Mouse (Mus musculus) midbrain, postnatal 0 days (tissue): Measurements from ENCODE around the gene Noxa1. TPM values are rescaled to one million over a fixed set of nuclear protein-coding genes. Genes with fewer than 3 reads are reported as not detected.

Experiments
- ATAC-seq: fragments of 200-750 bp; cut with Nextera tagmentation; 2 replicates; pipeline ENCODE4 v1.8.0; 2017; ENCODE audit warnings: moderate number of reproducible peaks, mild to moderate bottlenecking, moderate TSS enrichment, moderate library complexity; ENCODE audit not compliant: low FRiP score
- DNase-seq: peaks from one replicate; pipeline ENCODE4 v3.0.0-alpha.2; 2015; ENCODE audit warnings: low spot score
- H3K27ac ChIP-seq: fragments of 300-500 bp; sonication (generic); 2 replicates; pipeline ENCODE4 v1.5.1; 2014; ENCODE audit warnings: low read depth, mild to moderate bottlenecking, low read length, mixed read lengths
- H3K27me3 ChIP-seq: fragments of 300-500 bp; sonication (generic); 2 replicates; pipeline ENCODE4 v1.6.1; 2014; ENCODE audit warnings: low read length, control low read depth, mixed read lengths; ENCODE audit not compliant: insufficient read depth
- H3K36me3 ChIP-seq: fragments of 300-500 bp; sonication (generic); 2 replicates; pipeline ENCODE4 v1.6.1; 2014; ENCODE audit warnings: low read length, control low read depth, mixed read lengths; ENCODE audit not compliant: insufficient read depth
- H3K4me1 ChIP-seq: fragments of 300-500 bp; sonication (generic); 2 replicates; pipeline ENCODE4 v1.6.1; 2014; ENCODE audit warnings: mild to moderate bottlenecking, control low read depth, antibody characterized with exemption, low read length, mixed read lengths; ENCODE audit not compliant: insufficient read depth
- H3K4me2 ChIP-seq: fragments of 300-500 bp; sonication (generic); 2 replicates; pipeline ENCODE4 v1.6.1; 2014; ENCODE audit warnings: low read depth, mild to moderate bottlenecking, low read length, mixed read lengths; ENCODE audit not compliant: poor library complexity, severe bottlenecking
- H3K4me3 ChIP-seq: fragments of 300-500 bp; sonication (generic); 2 replicates; pipeline ENCODE4 v1.5.1; 2014; ENCODE audit warnings: low read depth, mild to moderate bottlenecking, low read length, moderate library complexity
- H3K9ac ChIP-seq: fragments of 300-500 bp; sonication (generic); replicated peaks from 2 replicates; pipeline ENCODE4 v1.6.1; 2014; ENCODE audit warnings: mild to moderate bottlenecking, low read length, moderate library complexity, mixed read lengths; ENCODE audit not compliant: poor library complexity, severe bottlenecking
- H3K9me3 ChIP-seq: fragments of 300-500 bp; sonication (generic); 2 replicates; pipeline ENCODE4 v1.6.1; 2016; ENCODE audit warnings: low read length, control low read depth
- CTCF ChIP-seq: IDR thresholded peaks from 2 replicates; pipeline ENCODE4 v1.5.1; 2016; ENCODE audit warnings: antibody characterized with exemption, mild to moderate bottlenecking
- WGBS: fragments of 180-500 bp; shearing (Covaris S2); extraction: QIAGEN DNeasy Blood & Tissue Kit; methylation state at CpG from one replicate; pipeline ENCODE4 v1.1.7; 2014; 5-methylcytosine and 5-hydroxymethylcytosine counted together
- polyA plus RNA-seq: library from polyadenylated mRNA; unstranded; fragments of >200 nt; fragmentation: Nextera tagmentation; extraction: Ambion mirVana; gene quantifications from 2 replicates; pipeline ENCODE4 v1.2.1, GENCODE M21; 2015
- total RNA-seq: library from RNA; depleted of rRNA; stranded (reverse); fragments of >200 nt; gene quantifications from 2 replicates; pipeline ENCODE4 v1.2.3, GENCODE M21; 2014

Noxa1 gene
- total and polyA plus RNA-seq, 2 experiments from 2014 or later: not detected

DNA sequence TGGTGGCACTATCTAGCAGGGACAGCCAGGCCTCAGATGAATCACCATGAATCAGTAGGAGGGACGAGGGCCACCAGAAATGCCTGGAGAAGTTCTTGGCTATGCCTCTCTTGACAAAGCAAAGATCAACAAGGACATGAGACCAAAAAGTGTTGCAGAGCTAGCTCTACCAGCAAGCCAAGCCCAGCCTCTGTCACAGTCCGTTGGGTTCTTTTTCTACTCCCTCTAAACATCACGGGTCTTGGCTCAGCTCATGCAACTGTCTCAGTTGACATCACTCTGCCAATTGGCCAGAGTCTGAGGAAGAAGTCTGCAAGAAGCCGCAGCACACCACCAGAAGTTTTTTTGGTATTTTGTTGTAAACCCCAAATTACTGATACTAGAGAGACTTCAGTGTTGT is 19.4 kb downstream of the Noxa1 start:
- Histone ChIP-seq H3K27me3 (no peaks in the 10 kb centered on the region), H3K27ac (no peak overlapping the region), H3K36me3 (no peaks in the 10 kb centered on the region), H3K4me3 (no peak overlapping the region), H3K9me3 (no peaks in the 10 kb centered on the region), H3K4me1 (no peaks in the 10 kb centered on the region), H3K9ac (no peak overlapping the region), H3K4me2 (no peak overlapping the region)
- ATAC-seq (no peak), DNase-seq (no peak)
- no peak for TF ChIP-seq CTCF
- 64% methylated on average over 4 of the region's 4 CpGs for WGBS

DNA sequence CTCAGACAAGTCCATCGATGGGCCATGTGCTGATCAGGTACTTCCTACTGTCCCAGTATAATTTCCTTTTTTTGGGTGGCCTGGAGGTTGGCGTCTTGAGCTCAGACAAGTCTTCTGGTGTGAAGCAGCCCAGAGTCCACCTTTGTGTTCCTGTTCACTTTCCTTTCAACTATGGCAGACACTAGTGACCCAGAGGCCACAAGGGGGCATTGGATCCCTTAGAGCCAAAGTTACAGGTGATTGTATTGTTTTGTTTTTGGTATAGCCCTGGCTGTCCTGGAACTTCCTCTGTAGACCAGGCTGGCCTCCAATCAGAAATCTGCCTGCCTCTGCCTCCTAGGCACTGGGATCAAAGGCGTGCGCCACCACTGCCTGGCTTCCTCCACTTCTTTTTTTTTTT is 22.6 kb downstream of the Noxa1 start:
- TF ChIP-seq CTCF: no peak
- no peak overlapping the region for H3K4me3 ChIP-seq
- no peak overlapping the region for H3K4me2 ChIP-seq
- H3K27me3 ChIP-seq: no peaks in the 10 kb centered on the region
- no peak overlapping the region for H3K27ac ChIP-seq
- H3K4me1 ChIP-seq: no peaks in the 10 kb centered on the region
- H3K36me3 ChIP-seq: no peaks in the 10 kb centered on the region
- no peak for DNase-seq
- H3K9me3 ChIP-seq: no peaks in the 10 kb centered on the region
- no peak for ATAC-seq
- WGBS: 91% methylated on average over 4 of the region's 4 CpGs
- H3K9ac ChIP-seq: no peak overlapping the region

DNA sequence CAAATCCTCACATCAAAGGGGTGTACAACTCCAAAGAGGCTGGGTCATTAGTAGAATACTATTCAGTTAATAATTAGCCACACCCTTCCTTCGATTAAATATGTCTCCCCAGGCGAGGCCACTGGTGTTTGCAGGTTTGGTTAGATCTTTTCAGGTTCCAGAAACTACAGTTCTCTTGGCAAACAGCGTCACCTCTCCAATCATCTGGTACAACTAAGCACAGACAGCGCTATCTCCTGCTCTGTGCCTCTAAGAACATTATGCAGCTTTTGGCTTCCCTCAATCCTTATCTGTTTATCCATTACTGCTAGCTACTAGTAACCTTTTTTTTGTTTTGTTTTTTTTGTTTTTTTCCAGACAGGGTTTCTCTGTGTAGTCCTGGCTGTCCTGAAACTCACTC is 25.4 kb downstream of the Noxa1 start:
- no peak for DNase-seq
- no peak overlapping the region for H3K9ac ChIP-seq
- no peak for ATAC-seq
- TF ChIP-seq CTCF: no peak
- no peaks in the 10 kb centered on the region for H3K27me3 ChIP-seq
- no peaks in the 10 kb centered on the region for H3K36me3 ChIP-seq
- 75% methylated on average over 4 of the region's 4 CpGs for WGBS
- H3K9me3 ChIP-seq: no peaks in the 10 kb centered on the region
- no peak overlapping the region for H3K27ac ChIP-seq
- no peak overlapping the region for H3K4me2 ChIP-seq
- no peaks in the 10 kb centered on the region for H3K4me1 ChIP-seq
- no peak overlapping the region for H3K4me3 ChIP-seq

DNA sequence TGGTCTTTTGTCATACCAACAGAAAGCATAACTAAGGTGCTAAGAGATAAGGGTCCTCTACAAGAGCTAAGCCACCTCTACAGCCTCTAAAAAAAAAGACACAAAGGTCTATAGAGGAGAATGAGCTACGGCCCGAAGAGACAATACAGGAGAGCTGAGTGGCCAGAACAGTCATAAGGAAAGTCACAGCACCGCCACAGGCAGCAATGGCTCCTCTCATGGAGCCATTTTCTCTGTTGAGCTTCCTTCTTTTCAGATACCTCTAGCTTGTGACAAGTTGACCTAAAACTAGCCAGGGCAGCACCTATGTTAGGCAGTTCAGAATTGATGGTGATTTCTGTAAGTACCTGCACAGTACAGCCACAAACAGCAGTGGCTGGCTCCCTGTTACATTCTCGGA is 28.4 kb downstream of the Noxa1 start:
- Histone ChIP-seq H3K27me3 (no peaks in the 10 kb centered on the region), H3K9me3 (no peaks in the 10 kb centered on the region), H3K9ac (no peak overlapping the region), H3K36me3 (peaks cover 11% of the 10 kb centered on the region), H3K4me3 (no peak overlapping the region), H3K4me1 (no peaks in the 10 kb centered on the region), H3K4me2 (no peak overlapping the region), H3K27ac (no peak overlapping the region)
- TF ChIP-seq CTCF: no peak
- 84% methylated on average over 4 of the region's 4 CpGs for WGBS
- ATAC-seq: no peak
- no peak for DNase-seq

DNA sequence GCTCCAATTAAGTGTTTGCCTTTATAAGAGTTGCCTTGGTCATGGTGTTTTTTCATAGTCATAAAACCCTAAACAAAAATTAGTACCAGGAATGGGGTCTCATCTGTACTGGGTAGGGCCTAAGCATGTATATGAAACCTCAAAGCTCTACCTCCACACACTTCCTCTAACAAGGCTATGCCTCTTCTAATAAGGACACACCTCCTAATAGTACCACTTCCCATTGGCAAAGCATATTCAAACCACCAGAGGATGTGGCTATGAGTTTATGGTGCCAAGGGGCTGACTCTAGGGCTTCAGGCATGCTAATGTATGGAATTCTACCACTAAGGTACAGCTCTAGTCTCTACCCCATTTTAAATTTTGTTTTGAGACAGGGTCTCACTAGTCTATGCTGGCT is 29.4 kb downstream of the Noxa1 start:
- Histone ChIP-seq H3K27me3 (no peaks in the 10 kb centered on the region), H3K4me2 (no peak overlapping the region), H3K36me3 (peaks cover 19% of the 10 kb centered on the region), H3K27ac (no peak overlapping the region), H3K4me3 (no peak overlapping the region), H3K9ac (no peak overlapping the region), H3K4me1 (no peaks in the 10 kb centered on the region), H3K9me3 (no peaks in the 10 kb centered on the region)
- DNase-seq (no peak), ATAC-seq (no peak)
- no peak for TF ChIP-seq CTCF

DNA sequence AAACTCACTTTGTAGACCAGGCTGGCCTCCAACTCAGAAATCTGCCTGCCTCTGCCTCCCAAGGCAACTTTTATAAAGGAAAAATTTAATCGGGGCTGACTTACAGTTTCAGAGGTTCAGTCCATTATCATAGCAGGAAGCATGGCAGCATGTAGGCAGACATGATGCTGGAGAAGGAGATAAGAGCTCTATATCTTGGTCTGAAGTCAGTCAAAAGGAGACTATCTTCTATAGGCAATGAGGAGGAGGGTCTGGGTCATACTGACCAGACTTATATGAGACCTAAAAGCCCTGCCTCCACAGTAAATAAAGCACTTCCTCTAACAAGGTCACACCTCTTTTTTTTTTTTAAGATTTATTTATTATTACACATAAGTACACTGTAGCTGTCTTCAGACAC is 30.7 kb downstream of the Noxa1 start:
- Histone ChIP-seq H3K36me3 (peaks cover 32% of the 10 kb centered on the region), H3K27me3 (no peaks in the 10 kb centered on the region), H3K27ac (no peak overlapping the region), H3K4me1 (no peaks in the 10 kb centered on the region), H3K9me3 (no peaks in the 10 kb centered on the region), H3K9ac (no peak overlapping the region), H3K4me3 (no peak overlapping the region), H3K4me2 (no peak overlapping the region)
- 97% methylated on average over 1 of the region's 1 CpGs for WGBS
- DNase-seq (no peak), ATAC-seq (no peak)
- no peak for TF ChIP-seq CTCF

DNA sequence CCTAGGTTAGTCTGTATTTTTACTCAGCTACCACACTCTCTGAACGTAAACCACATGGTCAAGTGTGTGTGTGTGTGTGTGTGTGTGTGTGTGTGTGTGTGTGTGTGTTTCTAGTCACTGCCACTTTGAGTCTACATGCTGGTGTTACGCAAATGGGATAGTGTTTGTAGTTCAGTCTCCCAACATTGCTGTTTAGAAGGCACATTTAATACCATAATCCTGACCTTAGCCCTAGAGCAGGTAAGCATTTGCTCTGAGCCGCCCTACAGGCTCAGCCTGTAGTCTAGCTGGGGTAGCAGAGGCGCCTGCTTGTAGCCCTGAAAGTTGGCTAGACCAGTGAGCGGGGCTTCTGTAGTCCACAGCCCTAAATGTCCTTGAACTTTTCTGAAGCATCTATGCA is 31.4 kb downstream of the Noxa1 start:
- 95% methylated on average over 5 of the region's 5 CpGs for WGBS
- DNase-seq (no peak), ATAC-seq (no peak)
- H3K4me2 ChIP-seq: no peak overlapping the region
- H3K27ac ChIP-seq: no peak overlapping the region
- H3K4me1 ChIP-seq: no peaks in the 10 kb centered on the region
- H3K4me3 ChIP-seq: no peak overlapping the region
- no peak for TF ChIP-seq CTCF
- H3K27me3 ChIP-seq: no peaks in the 10 kb centered on the region
- H3K9ac ChIP-seq: no peak overlapping the region
- no peaks in the 10 kb centered on the region for H3K9me3 ChIP-seq
- peaks cover 39% of the 10 kb centered on the region for H3K36me3 ChIP-seq
